Mouse (Mus musculus): ENCODE results near the gene Cct8l1.

The Cct8l1 gene

DNA sequence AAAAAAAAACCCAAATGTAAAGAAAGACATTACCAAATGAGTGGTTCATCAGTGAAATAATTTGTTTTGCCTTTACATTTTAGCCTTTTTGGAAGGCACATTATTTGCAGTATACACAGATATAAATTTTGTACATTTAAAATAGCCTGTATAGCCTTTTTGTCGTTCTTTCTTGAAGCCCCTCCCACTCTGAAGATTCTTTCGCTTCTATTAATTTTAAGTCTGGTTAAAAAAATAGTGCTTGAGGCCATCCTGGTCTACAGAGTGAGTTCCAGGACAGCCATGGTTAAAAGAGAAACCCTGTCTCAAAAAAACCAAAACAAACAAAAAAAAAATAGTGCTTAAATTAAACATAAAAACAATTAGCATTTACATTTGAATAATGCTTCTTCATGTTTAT is 14.8 kb downstream of the Cct8l1 start:
- no peak for DNase-seq (ENCODE audit: low spot score)

DNA sequence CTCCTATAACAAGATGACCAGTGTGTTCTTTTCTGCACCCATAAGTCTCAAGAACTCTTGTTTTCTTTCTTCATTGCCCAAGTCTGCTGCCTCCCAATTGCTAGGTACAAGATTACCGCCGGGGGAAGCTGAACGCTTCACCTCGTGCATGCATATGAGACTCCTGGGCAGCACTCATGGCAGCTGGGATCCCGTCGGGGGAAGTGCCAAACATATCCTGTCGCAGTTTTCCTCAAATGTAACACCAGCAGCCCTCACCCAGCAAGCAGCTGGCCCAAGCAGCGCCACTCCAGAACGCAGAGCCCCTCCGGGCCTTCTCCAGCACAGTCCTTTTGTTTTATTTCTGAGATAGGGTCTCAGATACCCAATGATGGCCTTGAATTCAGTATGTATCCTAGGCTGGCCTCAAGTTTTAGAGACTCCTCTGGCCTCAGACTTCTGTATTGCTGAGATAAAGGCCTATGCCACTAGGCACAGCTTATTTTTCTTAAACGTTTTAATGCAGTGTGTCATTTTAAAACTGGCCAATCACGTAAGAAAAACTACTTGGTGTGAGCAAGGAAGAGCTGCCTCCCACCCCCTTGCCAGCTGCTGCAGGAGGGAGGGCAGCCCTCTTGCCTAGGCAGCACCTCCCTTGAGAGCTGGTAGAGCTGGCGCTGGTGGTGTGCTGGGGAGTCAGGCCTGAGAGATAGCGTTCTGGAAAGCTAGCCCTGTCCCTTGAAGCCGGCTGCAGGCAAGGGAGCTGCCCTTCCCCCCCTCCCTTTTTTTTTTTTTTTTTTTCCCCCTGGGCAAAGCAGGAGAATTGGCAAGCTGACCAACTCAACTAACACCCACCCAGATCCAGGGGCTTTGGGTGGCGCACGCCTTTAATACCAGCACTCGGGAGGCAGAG is 16.6 kb downstream of the Cct8l1 start:
- DNase-seq (ENCODE audit: low spot score): no peak

DNA sequence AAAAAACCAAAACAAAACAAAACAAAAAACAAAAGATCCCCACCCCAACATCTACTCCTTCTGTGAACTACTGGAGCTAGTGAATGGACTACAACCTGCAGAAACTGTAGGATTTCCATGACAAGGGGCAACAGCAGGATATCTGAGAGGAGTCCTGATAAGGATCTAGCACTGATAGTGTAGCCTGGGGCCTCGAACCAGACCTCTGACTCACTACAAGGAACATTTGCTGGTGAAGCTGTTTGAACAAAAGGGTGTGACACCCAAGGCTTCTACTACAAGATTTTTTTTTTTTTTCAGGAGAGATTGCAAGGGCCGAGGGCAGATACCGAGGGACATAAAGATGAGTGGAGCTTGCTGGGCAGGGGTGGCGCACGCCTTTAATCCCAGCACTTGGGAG is 17.4 kb downstream of the Cct8l1 start:
- no peak for DNase-seq (ENCODE audit: low spot score)

DNA sequence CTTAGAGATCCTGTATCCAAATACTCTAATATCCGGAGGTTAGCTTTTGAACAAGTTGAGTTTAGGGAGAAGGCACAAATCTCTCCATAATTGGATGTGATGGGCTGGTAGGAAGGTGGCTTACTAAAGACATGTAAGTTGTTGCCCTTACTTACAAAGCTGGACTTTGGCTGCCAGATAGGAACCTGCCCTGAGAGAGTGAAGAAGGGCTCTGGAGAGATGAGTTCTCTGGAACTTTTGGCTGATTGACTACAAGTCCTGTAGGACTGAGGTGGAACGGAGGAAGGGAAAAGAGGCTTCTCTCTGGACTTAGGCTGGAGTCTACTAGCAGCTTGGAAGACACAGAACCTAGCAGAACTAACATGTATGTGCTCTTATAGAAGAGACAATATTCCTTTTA is 19.7 kb downstream of the Cct8l1 start:
- no peak for DNase-seq (ENCODE audit: low spot score)

DNA sequence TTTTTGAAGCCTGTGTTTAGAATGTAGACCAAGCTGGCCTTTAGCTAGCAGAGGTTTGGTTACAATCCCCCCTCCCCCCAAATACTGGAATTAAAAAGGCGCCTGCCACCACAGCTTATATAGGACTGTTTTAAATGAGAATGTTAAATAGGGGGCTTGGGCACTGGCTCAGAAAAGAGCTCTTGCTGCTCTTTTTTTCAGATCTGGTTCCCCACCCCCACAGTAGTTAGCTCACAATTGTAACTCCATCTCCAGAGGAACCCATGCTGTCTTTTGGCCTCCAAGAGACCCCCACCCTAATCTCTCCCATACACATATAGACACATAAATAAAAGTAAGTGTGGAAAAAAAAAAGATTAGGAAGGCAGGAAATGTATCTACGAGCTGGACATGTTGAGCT is 20.6 kb downstream of the Cct8l1 start:
- DNase-seq (ENCODE audit: low spot score): no peak

DNA sequence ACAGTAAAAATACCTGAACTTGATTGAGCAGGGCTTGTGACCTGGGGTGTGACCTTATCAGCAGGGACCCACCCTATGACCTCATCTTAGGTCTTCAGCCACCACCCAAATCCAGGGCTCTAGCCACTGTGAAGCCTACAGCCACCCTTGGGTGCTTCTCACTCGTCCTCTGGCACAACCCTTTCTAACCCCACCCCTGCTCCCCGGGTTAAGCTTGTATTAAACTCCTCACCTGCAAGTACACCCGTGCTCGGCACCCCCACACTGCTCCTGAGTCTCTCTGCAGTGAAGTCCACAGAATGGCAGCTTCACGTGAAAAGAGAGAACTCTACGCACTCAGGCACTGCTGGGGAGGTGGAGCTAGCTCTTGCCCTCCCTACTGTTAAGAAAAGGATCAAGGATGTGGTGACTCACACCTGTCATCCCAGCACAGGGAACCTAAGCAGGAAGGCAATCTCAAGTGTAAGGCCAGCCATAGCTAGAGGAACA is 21.1 kb downstream of the Cct8l1 start:
- no peak for DNase-seq (ENCODE audit: low spot score)

DNA sequence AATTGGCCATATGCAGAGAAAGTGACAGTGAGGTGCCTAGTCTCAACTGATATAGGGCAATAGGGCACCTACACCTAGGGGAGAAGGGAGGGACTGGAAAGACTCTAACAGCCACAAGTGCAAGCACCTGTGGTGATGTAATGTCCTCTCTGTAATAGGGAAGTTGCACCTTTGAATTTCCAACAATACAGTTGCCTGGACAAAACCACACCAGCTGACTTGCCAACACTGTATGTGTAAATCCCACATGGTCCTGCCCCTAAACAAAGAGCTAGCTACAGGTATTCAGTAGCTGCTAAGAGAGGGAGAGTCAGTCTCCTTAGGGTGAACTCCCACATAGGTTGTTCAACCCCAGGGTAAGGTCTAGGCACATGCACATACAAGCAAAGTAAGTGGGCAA is 24.5 kb downstream of the Cct8l1 start:
- no peak for DNase-seq (ENCODE audit: low spot score)

DNA sequence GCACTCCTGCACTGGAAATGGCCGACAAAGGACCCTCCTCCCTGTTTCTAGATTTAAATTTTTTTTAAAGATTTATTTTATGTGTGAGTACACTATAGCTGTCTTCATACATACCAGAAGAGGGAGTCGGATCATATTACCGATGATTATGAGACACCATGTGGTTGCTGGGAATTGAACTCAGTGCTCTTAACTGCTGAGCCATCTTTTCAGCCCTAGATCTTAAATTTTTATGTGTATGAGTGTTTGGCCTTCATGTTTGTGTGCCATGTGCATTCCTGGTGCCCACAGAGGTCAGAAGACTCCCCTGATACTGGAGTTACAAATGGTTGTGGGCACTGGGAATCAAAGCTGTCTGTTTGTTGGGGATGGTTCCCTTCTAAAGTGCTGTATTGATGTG is 25.1 kb downstream of the Cct8l1 start:
- DNase-seq (ENCODE audit: low spot score): no peak

DNA sequence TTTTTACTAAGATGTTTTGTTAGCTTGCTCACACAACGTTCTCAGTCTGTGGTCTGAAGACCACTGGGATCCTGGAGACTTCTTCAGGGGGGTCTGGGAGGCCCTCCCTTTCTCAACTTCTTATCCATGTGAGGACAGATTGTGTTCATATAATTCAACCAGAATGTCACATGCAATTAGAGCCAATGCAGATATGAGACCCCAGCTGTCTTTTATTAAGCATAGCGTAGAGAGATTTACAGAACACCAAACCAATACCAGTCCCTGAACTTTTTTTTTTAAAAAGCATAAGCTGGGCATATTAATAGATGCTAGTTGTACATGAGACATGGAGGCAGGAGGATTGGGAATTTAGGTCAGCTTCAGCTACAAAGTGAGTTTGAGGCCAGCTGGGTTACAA is 25.8 kb downstream of the Cct8l1 start:
- DNase-seq (ENCODE audit: low spot score): no peak

DNA sequence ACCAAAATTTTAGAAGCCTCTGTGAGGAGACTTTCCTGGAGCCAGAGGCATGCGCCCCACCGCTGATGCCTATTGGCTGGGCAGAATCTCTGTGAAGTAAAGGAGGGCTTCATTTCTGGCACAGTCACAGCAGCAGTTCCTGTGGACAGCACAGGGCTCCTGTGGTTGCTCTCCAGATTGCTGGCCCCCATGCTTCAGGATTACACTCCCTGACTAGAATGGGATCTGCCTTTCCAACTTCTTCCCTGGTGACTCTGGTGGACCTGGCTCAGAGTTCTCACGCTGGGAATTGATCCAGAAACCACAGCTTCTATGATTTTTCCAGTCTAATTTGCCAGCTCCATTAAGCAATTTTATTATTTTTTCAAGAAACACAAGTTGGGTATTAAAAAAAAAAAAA is 28.2 kb downstream of the Cct8l1 start:
- no peak for DNase-seq (ENCODE audit: low spot score)

DNA sequence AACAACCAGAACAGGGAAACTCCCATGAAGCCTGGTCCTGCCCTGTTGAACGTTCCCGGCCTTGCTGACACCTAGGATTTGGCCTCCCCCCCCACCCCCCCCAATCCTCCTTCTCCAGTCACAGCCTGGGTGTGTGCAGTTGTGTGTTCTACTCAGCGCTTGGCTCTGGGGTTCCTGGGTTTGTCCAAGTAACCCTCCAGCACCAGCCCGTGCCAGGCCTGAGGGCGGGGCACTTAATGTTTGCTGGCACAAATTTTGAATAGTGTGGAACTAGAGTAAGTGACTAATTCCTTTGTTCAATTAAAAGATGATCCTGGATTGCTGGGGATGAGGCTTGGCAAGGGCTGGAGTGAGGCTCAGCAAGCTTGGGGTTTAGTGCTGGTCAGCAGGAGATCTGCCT is 28.7 kb downstream of the Cct8l1 start:
- no peak for DNase-seq (ENCODE audit: low spot score)

DNA sequence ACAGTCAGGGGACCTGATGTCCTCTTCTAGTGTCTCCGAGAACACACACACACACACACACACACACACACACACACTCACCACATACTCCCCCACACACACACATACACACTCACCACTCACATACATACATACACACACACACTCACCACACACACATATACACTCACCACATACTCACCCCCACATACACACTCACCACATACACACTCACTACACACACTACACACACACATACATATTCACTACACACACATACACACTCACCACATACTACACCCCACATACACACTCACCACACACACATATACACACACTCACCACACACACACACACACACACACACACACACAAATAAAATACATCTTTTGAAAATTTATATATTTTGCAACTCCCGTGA is 31.0 kb downstream of the Cct8l1 start:
- no peak for DNase-seq (ENCODE audit: low spot score)

DNA sequence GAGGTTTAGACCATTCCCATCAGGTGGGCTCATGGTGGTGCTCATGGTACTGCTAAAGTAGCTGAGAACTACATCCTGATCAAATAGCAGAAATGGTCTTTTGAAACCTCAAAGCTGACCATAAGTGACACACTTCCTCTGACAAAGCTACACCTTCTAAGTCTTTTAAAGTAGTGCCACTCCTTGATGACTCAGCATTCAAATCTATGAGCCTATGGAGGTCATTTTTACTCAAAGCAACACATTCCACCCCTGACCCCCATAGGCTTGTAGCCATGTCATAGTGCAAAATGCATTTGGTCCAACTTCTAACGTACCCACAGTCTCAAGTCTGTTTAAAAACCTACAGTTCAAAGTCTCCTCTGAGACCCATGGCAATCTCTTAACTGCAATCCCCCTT is 35.0 kb downstream of the Cct8l1 start:
- no peak for DNase-seq (ENCODE audit: low spot score)

DNA sequence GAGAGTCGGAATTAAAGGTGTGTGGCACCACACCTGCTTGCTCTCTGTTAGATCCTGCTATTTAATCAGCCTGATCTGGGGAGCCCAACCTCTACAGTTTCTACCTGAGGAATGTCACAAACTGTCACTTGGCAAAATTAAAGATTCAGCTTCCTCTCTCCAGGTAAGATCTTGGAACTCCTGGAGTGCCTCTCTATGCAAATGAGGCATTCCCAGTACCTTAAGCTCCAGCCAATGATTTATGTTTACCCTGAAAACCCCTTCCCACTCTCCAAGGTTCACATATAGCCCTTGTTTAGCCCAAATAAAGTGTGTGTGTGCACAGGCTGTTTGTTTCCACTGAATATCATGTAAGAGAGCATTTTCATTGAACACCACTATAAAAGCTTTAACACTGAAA is 38.3 kb downstream of the Cct8l1 start:
- no peak for DNase-seq (ENCODE audit: low spot score)

DNA sequence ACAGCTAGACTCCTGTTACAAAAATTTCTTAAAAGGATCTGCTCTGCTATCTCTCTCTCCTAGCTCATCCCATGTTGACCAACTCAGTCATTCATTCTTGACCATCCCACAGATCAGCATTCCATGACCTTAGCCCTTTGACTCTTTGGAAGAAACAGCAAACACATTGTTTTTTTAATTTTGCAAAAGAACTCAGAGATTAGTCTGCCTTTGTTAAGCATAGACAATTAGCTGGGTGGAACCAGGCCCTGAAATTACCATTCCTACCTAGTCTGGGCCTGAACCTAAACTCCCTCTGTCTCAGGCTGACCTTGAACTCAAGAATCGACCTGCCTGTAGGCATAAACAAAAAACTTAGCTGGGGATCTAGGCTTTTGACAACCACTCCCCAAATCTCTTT is 38.8 kb downstream of the Cct8l1 start:
- DNase-seq (ENCODE audit: low spot score): no peak

DNA sequence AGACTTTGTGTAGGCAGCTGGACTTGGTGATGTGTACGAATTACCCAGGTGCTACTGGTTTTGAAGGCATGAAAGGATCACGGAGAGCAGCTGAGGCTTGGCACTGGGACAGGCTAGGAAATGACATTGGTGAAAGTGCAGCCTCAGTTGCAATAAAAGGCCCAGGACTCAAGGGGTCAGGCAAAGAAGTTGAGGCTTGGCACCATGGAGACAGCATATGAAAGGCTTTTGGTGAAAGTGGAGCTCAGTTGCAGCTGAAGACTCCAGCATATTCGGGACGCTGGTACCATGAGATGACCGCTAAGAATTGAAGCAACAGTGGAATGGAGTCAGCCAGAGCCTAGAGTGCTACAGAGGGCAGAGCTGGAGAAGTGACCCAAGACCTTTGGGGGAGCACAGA is 39.8 kb downstream of the Cct8l1 start:
- DNase-seq (ENCODE audit: low spot score): no peak

DNA sequence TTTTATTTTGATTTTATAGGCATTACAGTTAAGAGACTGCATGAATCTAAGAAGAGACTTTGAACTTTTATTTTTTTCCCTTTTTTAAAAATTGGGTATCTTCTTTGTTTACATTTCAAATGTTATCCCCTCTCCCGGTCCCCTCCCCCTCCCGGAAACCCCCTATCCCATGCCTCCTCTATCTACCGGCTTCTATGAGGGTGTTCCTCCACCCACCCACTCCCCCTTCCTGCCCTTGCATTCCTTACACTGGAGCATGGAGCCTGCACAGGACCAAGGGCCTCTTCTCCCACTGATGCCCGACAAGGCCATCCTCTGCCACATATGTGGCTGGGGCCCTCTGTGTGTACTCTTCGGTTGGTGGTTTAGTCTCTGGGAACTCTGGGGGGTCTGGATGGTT is 40.5 kb downstream of the Cct8l1 start:
- no peak for DNase-seq (ENCODE audit: low spot score)

Measured in embryo, embryonic 10.5 days (tissue).